Mouse (Mus musculus) limb, embryonic 10.5 days (tissue): Measurements from ENCODE around the gene Fcrla. TPM values are rescaled to one million over a fixed set of nuclear protein-coding genes. Genes with fewer than 3 reads are reported as not detected.

Experiments used
- DNase-seq: peaks from one replicate; pipeline ENCODE4 v3.0.0-alpha.2; 2017; ENCODE audit warnings: low spot score
- H3K27ac ChIP-seq: fragments of 300-500 bp; sonication (generic); 2 replicates; pipeline ENCODE4 v1.5.1; 2016; ENCODE audit warnings: mild to moderate bottlenecking
- H3K27me3 ChIP-seq: fragments of 300-500 bp; sonication (generic); 2 replicates; pipeline ENCODE4 v1.6.1; 2016; ENCODE audit warnings: low read depth, mild to moderate bottlenecking; ENCODE audit not compliant: poor library complexity, severe bottlenecking
- H3K36me3 ChIP-seq: fragments of 300-500 bp; sonication (generic); 2 replicates; pipeline ENCODE4 v1.6.1; 2016; ENCODE audit warnings: mild to moderate bottlenecking, moderate library complexity
- H3K4me1 ChIP-seq: fragments of 300-500 bp; sonication (generic); 2 replicates; pipeline ENCODE4 v1.6.1; 2016
- H3K4me3 ChIP-seq: fragments of 300-500 bp; sonication (generic); 2 replicates; pipeline ENCODE4 v1.5.1; 2016; ENCODE audit warnings: mild to moderate bottlenecking, moderate library complexity
- H3K9me3 ChIP-seq: fragments of 300-500 bp; sonication (generic); replicated peaks from 2 replicates; pipeline ENCODE4 v1.6.1; 2016; ENCODE audit warnings: mild to moderate bottlenecking
- WGBS: fragments of 180-500 bp; shearing (Covaris S2); methylation state at CpG from one replicate; pipeline ENCODE4 v1.1.7; 2016; 5-methylcytosine and 5-hydroxymethylcytosine counted together
- polyA plus RNA-seq: library from polyadenylated mRNA; unstranded; fragments of >200 nt; fragmentation: Nextera tagmentation; extraction: Ambion mirVana; gene quantifications from 2 replicates; pipeline ENCODE4 v1.2.1, GENCODE M21; 2016

Fcrla gene
- polyA plus RNA-seq, 1 experiment from 2014 or later: not detected

DNA sequence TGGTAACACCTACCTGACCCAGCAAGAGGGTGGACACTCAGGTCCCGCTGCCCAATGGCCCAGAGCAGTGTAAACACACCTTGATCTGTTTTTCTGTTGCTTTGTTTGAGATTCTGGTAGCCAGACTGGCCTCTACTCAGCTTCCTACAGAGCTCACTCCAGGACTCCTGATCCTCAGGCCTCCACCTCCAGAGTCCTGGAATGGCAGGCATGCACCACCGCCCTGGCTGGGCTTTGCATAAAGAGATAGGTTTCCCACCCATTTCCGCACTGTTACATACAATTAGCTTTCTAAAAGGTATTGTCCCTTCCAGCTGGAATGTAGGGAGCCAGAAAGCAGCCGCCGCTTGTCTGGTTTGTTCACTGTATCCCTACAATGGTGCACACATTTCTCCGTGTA, 56.0 kb downstream of the Fcrla start:
- H3K4me1 ChIP-seq: peaks cover 8% of the 10 kb centered on the region
- H3K27me3 ChIP-seq: no peaks in the 10 kb centered on the region
- DNase-seq: no peak
- 92% methylated on average over 6 of the region's 6 CpGs for WGBS
- no peaks in the 10 kb centered on the region for H3K9me3 ChIP-seq
- no peak overlapping the region for H3K4me3 ChIP-seq
- no peak overlapping the region for H3K27ac ChIP-seq
- peaks cover 49% of the 10 kb centered on the region for H3K36me3 ChIP-seq

DNA sequence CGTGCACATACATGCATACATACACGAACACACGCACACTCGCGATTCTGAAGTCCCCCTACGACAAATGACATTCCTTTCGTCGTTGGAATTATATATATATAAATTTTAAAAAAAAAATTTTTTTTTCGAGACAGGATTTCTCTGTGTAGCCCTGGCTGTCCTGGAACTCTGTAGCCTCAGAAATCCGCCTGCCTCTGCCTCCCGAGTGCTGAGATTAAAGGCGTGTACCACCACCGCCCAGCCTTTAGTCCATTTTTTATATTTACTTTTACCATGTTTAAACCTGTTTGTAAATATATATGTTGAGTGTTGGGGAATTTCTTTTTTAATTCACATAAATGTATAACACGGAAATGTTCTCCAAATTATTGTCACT, 58.5 kb downstream of the Fcrla start:
- H3K36me3 ChIP-seq: peaks cover 24% of the 10 kb centered on the region
- peaks cover 8% of the 10 kb centered on the region for H3K4me1 ChIP-seq
- 21% methylated on average over 14 of the region's 14 CpGs for WGBS
- no peak for DNase-seq
- H3K9me3 ChIP-seq: no peaks in the 10 kb centered on the region
- H3K27me3 ChIP-seq: no peaks in the 10 kb centered on the region
- peak overlapping the region; percentile 79 for H3K27ac ChIP-seq
- H3K4me3 ChIP-seq: peak overlapping the region; percentile 86

DNA sequence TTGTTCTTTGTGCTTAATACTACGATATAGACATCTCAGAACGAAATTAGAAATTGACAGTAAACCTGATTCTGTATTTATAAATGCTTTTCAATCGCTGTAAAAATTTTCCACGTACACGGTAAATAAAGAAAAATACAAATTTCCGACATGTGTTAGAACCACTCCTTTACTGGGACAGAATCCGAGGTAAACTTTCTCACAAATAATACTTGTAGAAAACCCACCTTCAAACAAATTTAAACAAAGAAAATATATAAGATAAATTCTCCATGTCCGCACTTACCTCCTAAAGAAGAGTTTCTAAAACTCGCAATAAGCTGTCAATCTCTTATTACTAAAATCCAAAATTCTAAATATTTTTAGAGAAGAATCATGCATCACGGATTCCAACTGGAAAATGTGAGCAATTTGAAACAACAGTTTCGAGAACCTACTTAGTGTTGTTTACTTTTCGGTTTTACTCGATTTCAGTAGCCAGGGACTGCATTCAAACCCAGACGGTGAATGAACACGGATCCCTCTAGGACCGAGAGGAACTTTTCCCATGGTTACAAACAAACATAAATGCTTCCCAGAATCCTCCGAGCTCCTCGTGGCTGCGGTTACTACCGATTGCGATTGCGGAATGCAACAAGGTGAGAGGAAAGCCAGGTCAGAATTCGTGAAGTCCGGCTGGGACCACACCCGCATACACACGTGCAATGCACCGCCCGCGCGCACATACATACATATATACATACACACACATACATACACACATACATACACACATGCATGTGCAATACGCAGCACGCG, 59.1 kb downstream of the Fcrla start:
- Histone ChIP-seq H3K9me3 (no peaks in the 10 kb centered on the region), H3K36me3 (peaks cover 19% of the 10 kb centered on the region), H3K4me1 (peaks cover 8% of the 10 kb centered on the region), H3K4me3 (peak overlapping the region; percentile 86), H3K27me3 (no peaks in the 10 kb centered on the region), H3K27ac (peak overlapping the region; percentile 79)
- DNase-seq: peak; percentile 83
- WGBS: under 1% methylated on average over 33 of the region's 33 CpGs

DNA sequence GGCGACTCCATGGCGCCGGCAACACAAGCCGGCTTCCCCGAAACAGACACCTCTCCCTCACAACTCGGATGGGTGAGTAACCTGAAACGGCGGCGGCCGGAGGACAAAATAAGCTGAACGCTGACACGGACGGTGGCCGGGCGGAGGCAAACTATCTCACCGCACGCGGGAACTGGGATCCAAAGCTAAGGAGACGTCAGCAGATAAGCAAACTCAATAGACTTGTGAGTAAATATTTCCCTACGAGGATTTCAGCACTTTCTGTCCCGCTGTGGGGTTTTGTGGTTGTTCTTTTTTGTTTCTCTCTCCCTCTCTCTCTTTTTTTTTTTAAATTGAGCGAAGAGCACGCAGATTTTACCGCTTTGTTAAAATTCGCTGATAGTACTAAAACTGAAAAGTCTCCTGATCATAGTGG, 59.7 kb downstream of the Fcrla start, which contains the start of gene Atf6:
Gene Atf6 (minus strand): TSS at position 81 of the 415 bp plus-strand sequence.
- peak; percentile 96 for DNase-seq
- Histone ChIP-seq H3K27me3 (no peaks in the 10 kb centered on the region), H3K4me3 (peak within 1 kb of the TSS; percentile 86), H3K4me1 (peaks cover 8% of the 10 kb centered on the region), H3K9me3 (no peaks in the 10 kb centered on the region), H3K27ac (peak within 1 kb of the TSS; percentile 79), H3K36me3 (peaks cover 16% of the 10 kb centered on the region)
- WGBS: under 1% methylated on average over 25 of the region's 25 CpGs

Other genes starting within 250 kb of the Fcrla start
- gene Atf6, start 59.8 kb downstream of the Fcrla start, polyA plus RNA-seq: 7.1 and 8.0 TPM in 2 replicates
- 0.49 and 0.58 TPM in 2 replicates for gene Gm26620, start 42.5 kb downstream of the Fcrla start, polyA plus RNA-seq
- 42.8 and 43.7 TPM in 2 replicates for gene Dusp12, start 42.0 kb downstream of the Fcrla start, polyA plus RNA-seq
- gene Fcrlb, start 14.6 kb downstream of the Fcrla start, polyA plus RNA-seq: not detected in 2 replicates
- 0.19 TPM in 1 of 2 replicates, not detected in the other for gene Fcgr2b, start 49.0 kb upstream of the Fcrla start, polyA plus RNA-seq
- gene Fcgr4, start 91.3 kb upstream of the Fcrla start, polyA plus RNA-seq: 0.11 TPM in 1 of 2 replicates, not detected in the other
- gene Fcgr3, start 137.4 kb upstream of the Fcrla start, polyA plus RNA-seq: 3.0 and 3.3 TPM in 2 replicates
- gene Cfap126, start 186.3 kb upstream of the Fcrla start, polyA plus RNA-seq: 1.0 and 1.1 TPM in 2 replicates
- gene Sdhc, start 223.0 kb upstream of the Fcrla start, polyA plus RNA-seq: 250 and 257 TPM in 2 replicates
- 0.44 TPM in 1 of 2 replicates, not detected in the other for gene Mpz, start 223.1 kb upstream of the Fcrla start, polyA plus RNA-seq